Mouse (Mus musculus) liver, adult 2 months (tissue): Measurements from ENCODE around the gene Slc38a3. TPM values are rescaled to one million over a fixed set of nuclear protein-coding genes. Genes with fewer than 3 reads are reported as not detected.
"Not testable (repeated sequence)": the region's sequence is repeated elsewhere in the genome, so short reads cannot be mapped to it uniquely, and the experiment has no call there.

ENCODE experiments used
- DNase-seq: peaks from one replicate; pipeline ENCODE4 v3.0.0-alpha.2; 2011; ENCODE audit warnings: low read depth, low spot score; ENCODE audit errors: extremely low read depth
- H3K27ac ChIP-seq: fragments of 200-500 bp; replicated peaks from 2 replicates; pipeline ENCODE4 v1.5.1; 2012; ENCODE audit warnings: low read depth, mild to moderate bottlenecking, control low read depth, inconsistent platforms, low read length; ENCODE audit not compliant: insufficient read depth
- H3K27me3 ChIP-seq: fragments of 200-500 bp; 2 replicates; pipeline ENCODE4 v1.6.1; 2012; ENCODE audit warnings: mild to moderate bottlenecking, moderate library complexity, low read length, inconsistent platforms; ENCODE audit not compliant: control insufficient read depth, insufficient read depth
- H3K36me3 ChIP-seq: fragments of 200-500 bp; 2 replicates; pipeline ENCODE4 v1.6.1; 2012; ENCODE audit warnings: low read length, inconsistent platforms; ENCODE audit not compliant: control insufficient read depth, insufficient read depth
- H3K4me1 ChIP-seq: fragments of 200-500 bp; 2 replicates; pipeline ENCODE4 v1.6.1; 2011; ENCODE audit warnings: low read length; ENCODE audit not compliant: control insufficient read depth, insufficient read depth
- H3K4me3 ChIP-seq: fragments of 200-500 bp; 2 replicates; pipeline ENCODE4 v1.5.1; 2011; ENCODE audit warnings: low read depth, mild to moderate bottlenecking, control low read depth, low read length, moderate library complexity; ENCODE audit not compliant: insufficient read depth
- H3K79me2 ChIP-seq: fragments of 200-500 bp; 2 replicates; pipeline ENCODE4 v1.6.1; 2012; ENCODE audit warnings: inconsistent platforms, mild to moderate bottlenecking, low read length, moderate library complexity; ENCODE audit not compliant: control insufficient read depth, insufficient read depth
- H3K9ac ChIP-seq: fragments of 200-500 bp; 2 replicates; pipeline ENCODE4 v1.6.1; 2012; ENCODE audit warnings: low read depth, mild to moderate bottlenecking, control low read depth, inconsistent platforms, low read length
- CTCF ChIP-seq: fragments of 200-500 bp; IDR thresholded peaks from 2 replicates; pipeline ENCODE4 v1.5.1; 2011; ENCODE audit warnings: low read depth, low read length, control low read depth
- POLR2A ChIP-seq: fragments of 200-500 bp; IDR thresholded peaks from 2 replicates; pipeline ENCODE4 v1.6.1; 2011; ENCODE audit warnings: low read length, control low read depth; ENCODE audit not compliant: insufficient read depth; ENCODE audit errors: extremely low read depth
- WGBS: fragments of 180-500 bp; shearing (Covaris S2); methylation state at CpG from one replicate; pipeline ENCODE4 v1.1.7; 2018; 5-methylcytosine and 5-hydroxymethylcytosine counted together
- polyA plus RNA-seq: library from polyadenylated mRNA; depleted of rRNA; stranded (reverse); fragments of >200 nt; gene quantifications from 2 replicates; pipeline ENCODE4 v1.2.3, GENCODE M21; 2012
- total RNA-seq: library from RNA; depleted of rRNA; stranded (reverse); fragments of >200 nt; gene quantifications from 2 replicates; pipeline ENCODE4 v1.2.3, GENCODE M21; 2014

The Slc38a3 gene
- total and polyA plus RNA-seq, 2 experiments, result 982 to 4,585 TPM

- Histone ChIP-seq H3K4me1 (0 out of 2 replicates have a peak, but pooled peaks cover 1% of the 10 kb centered on the region), H3K36me3 (no peaks in the 10 kb centered on the region), H3K27ac (no peak overlapping the region), H3K9ac (no peak overlapping the region), H3K79me2 (no peaks in the 10 kb centered on the region), H3K4me3 (no peak overlapping the region), H3K27me3 (no peaks in the 10 kb centered on the region)
- 87% methylated on average over 20 of the region's 20 CpGs for WGBS
- DNase-seq, result no peak
- TF ChIP-seq POLR2A (no peak), CTCF (no peak)
Observed at GRCm38 (mm10) chr9:107682405-107682804, 13.1 kb upstream of the Slc38a3 start.

GRCm38 (mm10) chr9:107679501-107679900 is 10.2 kb upstream of the Slc38a3 start, which contains the start of gene Gnat1:
Gene Gnat1, minus strand, starts transcription at chr9:107679712.
- Histone ChIP-seq H3K27me3 (no peaks in the 10 kb centered on the region), H3K79me2 (no peaks in the 10 kb centered on the region), H3K4me3 (no peak within 1 kb of the TSS), H3K27ac (no peak within 1 kb of the TSS), H3K9ac (no peak within 1 kb of the TSS), H3K36me3 (no peaks in the 10 kb centered on the region), H3K4me1 (peaks cover 10% of the 10 kb centered on the region; the same call in 1 of the 2 replicates)
- no peak for TF ChIP-seq CTCF
- TF ChIP-seq POLR2A, result no peak
- 69% methylated on average over 5 of the region's 5 CpGs for WGBS
- no peak for DNase-seq

GRCm38 (mm10) chr9:107678861-107679260 is 9.5 kb upstream of the Slc38a3 start:
- Histone ChIP-seq H3K79me2 (no peaks in the 10 kb centered on the region), H3K27me3 (no peaks in the 10 kb centered on the region), H3K36me3 (no peaks in the 10 kb centered on the region), H3K9ac (no peak overlapping the region), H3K27ac (no peak overlapping the region), H3K4me3 (no peak overlapping the region), H3K4me1 (peaks cover 14% of the 10 kb centered on the region; the same call in 1 of the 2 replicates)
- WGBS, result 95% methylated on average over 2 of the region's 2 CpGs
- TF ChIP-seq POLR2A (no peak), CTCF (no peak)
- DNase-seq, result no peak

GRCm38 (mm10) chr9:107677819-107678526 is 8.6 kb upstream of the Slc38a3 start:
- H3K27ac ChIP-seq, H3K27me3 ChIP-seq, H3K4me3 ChIP-seq, H3K79me2 ChIP-seq, H3K9ac ChIP-seq, H3K36me3 ChIP-seq: not testable (repeated sequence)
- TF ChIP-seq CTCF, result peak; percentile 31
- peak; percentile 53 for DNase-seq
- peaks cover 18% of the 10 kb centered on the region; the same call in 1 of the 2 replicates for H3K4me1 ChIP-seq
- 36% methylated on average over 14 of the region's 14 CpGs for WGBS

- H3K36me3 ChIP-seq, result no peaks in the 10 kb centered on the region
Observed at GRCm38 (mm10) chr9:107677091-107677784, 7.9 kb upstream of the Slc38a3 start.

More at GRCm38 (mm10) chr9:107677091-107677784, 7.9 kb upstream of the Slc38a3 start:
- DNase-seq, result peak; percentile 62
- Histone ChIP-seq H3K9ac (peak overlapping the region; percentile 83), H3K4me3 (peak overlapping the region; percentile 68; the same call in 1 of the 2 replicates), H3K27ac (no peak overlapping the region), H3K27me3 (no peaks in the 10 kb centered on the region), H3K4me1 (peaks cover 18% of the 10 kb centered on the region; the same call in 1 of the 2 replicates), H3K79me2 (no peaks in the 10 kb centered on the region)
- TF ChIP-seq POLR2A (no peak), CTCF (peak; percentile 87)
- WGBS, result 16% methylated on average over 17 of the region's 17 CpGs
